Mouse (Mus musculus) cerebellum, adult 2 months (tissue): Measurements from ENCODE around the gene Col4a3. TPM values are rescaled to one million over a fixed set of nuclear protein-coding genes. Genes with fewer than 3 reads are reported as not detected.

Experiments
- DNase-seq, 2 experiments: peaks; one replicate each; pipeline ENCODE4 v3.0.0; 2021
- H3K27ac ChIP-seq: fragments of 200-500 bp; 2 replicates; pipeline ENCODE4 v1.5.1; 2012; ENCODE audit warnings: low read length, control low read depth, inconsistent platforms; ENCODE audit not compliant: insufficient read depth
- H3K27me3 ChIP-seq: fragments of 200-500 bp; 2 replicates; pipeline ENCODE4 v1.6.1; 2012; ENCODE audit warnings: inconsistent platforms, mild to moderate bottlenecking, low read length, moderate library complexity; ENCODE audit not compliant: control insufficient read depth, insufficient read depth
- H3K4me1 ChIP-seq: fragments of 200-500 bp; 2 replicates; pipeline ENCODE4 v1.6.1; 2011; ENCODE audit warnings: low read length; ENCODE audit not compliant: control insufficient read depth, insufficient read depth
- H3K4me3 ChIP-seq: fragments of 200-500 bp; replicated peaks from 2 replicates; pipeline ENCODE3; 2011; ENCODE audit warnings: mild to moderate bottlenecking, low read depth, low read length, control low read depth; ENCODE audit not compliant: insufficient read depth
- CTCF ChIP-seq: fragments of 200-500 bp; IDR thresholded peaks from 2 replicates; pipeline ENCODE4 v1.5.1; 2011; ENCODE audit warnings: low read depth, mild to moderate bottlenecking, control low read depth, low read length, moderate library complexity, borderline replicate concordance; ENCODE audit not compliant: insufficient read depth
- POLR2A ChIP-seq: fragments of 200-500 bp; IDR thresholded peaks from 2 replicates; pipeline ENCODE4 v1.6.1; 2011; ENCODE audit warnings: low read length, control low read depth, borderline replicate concordance; ENCODE audit not compliant: insufficient read depth
- WGBS: fragments of 180-500 bp; shearing (Covaris S2); methylation state at CpG from one replicate; pipeline ENCODE4 v1.1.7; 2018; 5-methylcytosine and 5-hydroxymethylcytosine counted together
- polyA plus RNA-seq: library from polyadenylated mRNA; depleted of rRNA; stranded (reverse); fragments of >200 nt; gene quantifications from 2 replicates; pipeline ENCODE4 v1.2.3, GENCODE M21; 2012; rRNA removed

Col4a3 gene
- polyA plus RNA-seq, 1 experiment = 0.54 TPM

GRCm38 (mm10) chr1:82768269-82768668, 181.5 kb downstream of the Col4a3 start, which contains the start of gene Tm4sf20:
Gene Tm4sf20 (minus strand): TSS chr1:82768461.
- H3K4me1 ChIP-seq = no peaks in the 10 kb centered on the region; the same call in 1 of the 2 replicates
- no peak for DNase-seq
- TF ChIP-seq POLR2A (no peak), CTCF (no peak)
- H3K27me3 ChIP-seq = no peaks in the 10 kb centered on the region
- H3K27ac ChIP-seq = no peak within 1 kb of the TSS
- 71% methylated on average over 5 of the region's 5 CpGs for WGBS
- no peak within 1 kb of the TSS for H3K4me3 ChIP-seq

- WGBS = 88% methylated on average over 15 of the region's 15 CpGs
- no peak for DNase-seq
- no peaks in the 10 kb centered on the region for H3K27me3 ChIP-seq
- TF ChIP-seq POLR2A (no peak), CTCF (no peak)
- H3K27ac ChIP-seq = no peak within 1 kb of the TSS
- no peaks in the 10 kb centered on the region; the same call in 1 of the 2 replicates for H3K4me1 ChIP-seq
- H3K4me3 ChIP-seq = no peak within 1 kb of the TSS
Measured at GRCm38 (mm10) chr1:82771022-82771586, 184.4 kb downstream of the Col4a3 start, which contains the start of gene Gm47791. Gene Gm47791 (minus strand): TSS chr1:82771243.

Other genes starting within 250 kb of the Col4a3 start
- gene Col4a4, start 72 bp upstream of the Col4a3 start, polyA plus RNA-seq = 0.39 and 0.44 TPM in 2 replicates
- gene Mff, start 138.0 kb downstream of the Col4a3 start, polyA plus RNA-seq = 396 and 404 TPM in 2 replicates
- gene Tm4sf20, start 181.5 kb downstream of the Col4a3 start, polyA plus RNA-seq = not detected in 2 replicates
- gene Gm47791, start 184.3 kb downstream of the Col4a3 start, polyA plus RNA-seq = not detected in 2 replicates